Mouse (Mus musculus): Measurements from ENCODE around the gene Gm20425. TPM values are rescaled to one million over a fixed set of nuclear protein-coding genes. Genes with fewer than 3 reads are reported as not detected.

The Gm20425 gene
- total RNA-seq, 1 experiment from 2014 or later: not detected

Other genes starting within 250 kb of the Gm20425 start
- gene Slco2a1, start 241.6 kb downstream of the Gm20425 start, total RNA-seq (2017): 0.25 and 0.88 TPM in 2 replicates
- 3.5 and 5.2 TPM in 2 replicates for gene Rab6b, start 118.5 kb downstream of the Gm20425 start, total RNA-seq (2017)
- gene Srprb, start 28.2 kb downstream of the Gm20425 start, total RNA-seq (2017): 19.1 and 21.7 TPM in 2 replicates
- 68.0 and 95.2 TPM in 2 replicates for gene Trf, start 137 bp upstream of the Gm20425 start, total RNA-seq (2017)
- gene 1300017J02Rik, start 74.8 kb upstream of the Gm20425 start, total RNA-seq (2017): 1.8 TPM in 1 of 2 replicates, not detected in the other
- 187 and 235 TPM in 2 replicates for gene Topbp1, start 74.9 kb upstream of the Gm20425 start, total RNA-seq (2017)
- 172 and 198 TPM in 2 replicates for gene Cdv3, start 135.5 kb upstream of the Gm20425 start, total RNA-seq (2017)